Mouse (Mus musculus): ENCODE data around the gene Grcc10. TPM values are rescaled to one million over a fixed set of nuclear protein-coding genes. Genes with fewer than 3 reads are reported as not detected.

Gene Grcc10
- polyA plus RNA-seq, 1 experiment = 329 TPM

DNA sequence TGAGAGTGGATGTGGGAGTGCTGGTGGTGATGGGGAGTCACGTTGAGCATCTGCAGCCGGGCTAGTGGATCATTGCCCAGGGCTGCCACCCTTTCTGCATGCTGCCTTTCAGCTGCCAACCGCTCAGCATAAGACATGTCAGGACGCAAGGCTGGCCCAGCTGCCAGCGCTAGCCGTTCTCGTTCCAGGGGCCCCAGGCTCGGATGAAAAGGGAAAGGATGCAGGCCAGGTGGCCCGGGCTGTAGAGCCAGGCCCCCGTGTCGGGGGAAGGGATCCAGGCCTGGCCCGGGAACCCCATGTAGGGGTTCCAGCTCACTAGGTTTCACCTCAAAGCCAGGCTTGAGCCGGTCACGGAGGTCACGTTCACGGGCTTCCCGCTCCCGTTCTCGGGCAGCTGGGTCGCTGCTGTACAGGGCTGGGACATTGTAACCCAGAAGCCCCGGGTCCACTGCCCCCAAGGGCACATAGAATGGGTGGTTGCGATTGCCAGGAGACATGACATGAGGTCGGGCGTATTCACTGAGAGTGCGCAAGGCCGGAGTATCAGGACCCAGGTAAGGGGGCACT is 3.7 kb upstream of the Grcc10 start:
- Histone ChIP-seq H3K27ac (ENCODE audit: insufficient read depth, low read length) (peak overlapping the region; percentile 79), H3K4me3 (replicated peaks; ENCODE audit: insufficient read depth, low read depth, low read length) (peak overlapping the region; percentile 52), H3K27me3 (ENCODE audit: control insufficient read depth, insufficient read depth, low read length) (no peaks in the 10 kb centered on the region), H3K4me1 (ENCODE audit: control insufficient read depth, insufficient read depth, low read length) (peaks cover 16% of the 10 kb centered on the region)
- DNase-seq = peak in 1 of 2 experiments; percentile 73
- no peak for TF ChIP-seq CTCF (IDR thresholded peaks at IDR 0.05; ENCODE audit: borderline replicate concordance, insufficient read depth, low read depth, low read length)
- TF ChIP-seq POLR2A (IDR thresholded peaks at IDR 0.05; ENCODE audit: borderline replicate concordance, insufficient read depth, low read length) = no peak; the same call in 1 of the 2 replicates
- WGBS = 20% methylated on average over 26 of the region's 26 CpGs

DNA sequence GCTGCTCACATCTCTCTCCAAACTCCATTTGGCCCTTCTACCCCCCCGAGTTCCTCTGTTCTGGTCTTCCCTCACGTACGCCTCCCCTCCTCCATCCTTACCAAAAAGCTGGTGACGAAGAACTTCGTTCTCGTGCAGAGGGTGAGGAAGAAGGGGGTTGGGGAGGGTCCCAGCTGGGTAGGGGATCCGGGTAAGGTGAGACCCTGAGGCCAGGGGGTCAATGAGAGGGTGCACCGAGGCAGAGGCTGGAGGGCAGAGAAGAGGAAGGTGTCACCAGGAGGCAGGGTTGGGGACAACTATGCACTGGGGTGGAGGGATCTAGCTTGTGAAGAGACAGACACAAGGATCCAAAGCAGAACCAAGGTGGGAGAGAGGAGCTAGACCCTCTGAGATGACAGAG is 2.5 kb upstream of the Grcc10 start:
- peak in 1 of 2 experiments; percentile 29 for DNase-seq
- Histone ChIP-seq H3K4me1 (ENCODE audit: control insufficient read depth, insufficient read depth, low read length) (peaks cover 17% of the 10 kb centered on the region; the same call in 1 of the 2 replicates), H3K27me3 (ENCODE audit: control insufficient read depth, insufficient read depth, low read length) (no peaks in the 10 kb centered on the region), H3K4me3 (replicated peaks; ENCODE audit: insufficient read depth, low read depth, low read length) (no peak overlapping the region), H3K27ac (ENCODE audit: insufficient read depth, low read length) (no peak overlapping the region)
- TF ChIP-seq CTCF (IDR thresholded peaks at IDR 0.05; ENCODE audit: borderline replicate concordance, insufficient read depth, low read depth, low read length) = no peak
- WGBS = 84% methylated on average over 8 of the region's 8 CpGs

DNA sequence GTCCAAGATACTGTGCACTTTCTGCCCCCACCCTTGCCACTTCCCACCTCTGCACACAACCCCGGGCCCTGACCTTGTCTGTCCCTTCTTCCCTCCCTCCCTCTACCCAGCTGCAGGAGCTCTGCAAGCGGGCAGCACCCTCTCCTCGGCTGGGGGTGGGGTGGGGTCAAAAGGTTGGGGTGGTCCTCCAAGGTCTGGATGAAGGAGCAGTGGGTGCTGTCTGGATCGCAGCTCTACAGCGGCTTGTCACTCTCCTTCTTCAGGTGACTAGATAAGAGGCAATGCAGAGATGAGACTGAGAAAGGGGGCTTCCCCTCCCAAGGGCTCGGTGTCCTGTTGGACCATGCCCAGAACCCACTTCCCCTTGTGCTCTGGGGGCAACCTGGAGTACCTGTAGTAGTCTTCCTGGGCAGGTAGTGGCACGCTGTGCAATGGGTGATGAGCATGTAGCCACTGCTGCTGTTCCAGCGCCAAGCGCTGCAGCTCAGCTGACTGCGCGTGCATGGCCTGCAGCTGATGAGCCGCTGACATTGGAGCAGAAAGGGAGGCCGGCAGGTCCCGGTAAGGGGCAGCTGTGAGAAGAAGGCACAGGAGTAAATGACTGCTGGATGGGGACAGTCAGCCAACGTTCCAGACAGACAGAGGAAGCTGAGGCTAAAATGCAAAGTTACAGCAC is 1.8 kb upstream of the Grcc10 start:
- H3K27me3 ChIP-seq (ENCODE audit: control insufficient read depth, insufficient read depth, low read length) = no peaks in the 10 kb centered on the region
- no peak overlapping the region for H3K27ac ChIP-seq (ENCODE audit: insufficient read depth, low read length)
- TF ChIP-seq POLR2A (IDR thresholded peaks at IDR 0.05; ENCODE audit: borderline replicate concordance, insufficient read depth, low read length) (no peak), CTCF (IDR thresholded peaks at IDR 0.05; ENCODE audit: borderline replicate concordance, insufficient read depth, low read depth, low read length) (no peak)
- H3K4me3 ChIP-seq (replicated peaks; ENCODE audit: insufficient read depth, low read depth, low read length) = no peak overlapping the region
- peaks cover 17% of the 10 kb centered on the region; the same call in 1 of the 2 replicates for H3K4me1 ChIP-seq (ENCODE audit: control insufficient read depth, insufficient read depth, low read length)
- peak; percentile 34 to 37 for DNase-seq
- WGBS = 84% methylated on average over 15 of the region's 15 CpGs

DNA sequence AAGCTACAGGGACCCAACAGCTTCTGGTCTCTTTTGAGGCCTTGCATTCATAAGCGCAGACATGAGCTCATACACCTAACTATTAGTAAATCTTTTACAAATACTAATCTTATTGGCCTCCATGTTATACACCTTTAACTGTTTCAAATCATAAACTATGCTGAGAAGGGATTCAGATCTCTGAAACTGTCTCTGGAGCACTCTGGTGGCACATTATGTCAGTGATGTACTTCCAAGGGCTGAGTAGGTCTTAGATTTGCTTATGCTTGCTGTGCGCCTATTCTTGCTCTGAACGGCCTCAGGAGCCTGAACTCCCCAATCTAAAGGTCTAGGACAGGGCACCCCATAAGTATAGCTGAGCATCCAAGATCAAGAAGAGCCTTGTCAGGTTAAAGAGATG is 668 bp upstream of the Grcc10 start:
- H3K27me3 ChIP-seq (ENCODE audit: control insufficient read depth, insufficient read depth, low read length) = no peaks in the 10 kb centered on the region
- peak overlapping the region; percentile 61 for H3K4me3 ChIP-seq (replicated peaks; ENCODE audit: insufficient read depth, low read depth, low read length)
- 73% methylated on average over 3 of the region's 3 CpGs for WGBS
- peak overlapping the region; percentile 51 for H3K27ac ChIP-seq (ENCODE audit: insufficient read depth, low read length)
- no peak for DNase-seq
- H3K4me1 ChIP-seq (ENCODE audit: control insufficient read depth, insufficient read depth, low read length) = peaks cover 17% of the 10 kb centered on the region; the same call in 1 of the 2 replicates
- TF ChIP-seq POLR2A (IDR thresholded peaks at IDR 0.05; ENCODE audit: borderline replicate concordance, insufficient read depth, low read length) (no peak), CTCF (IDR thresholded peaks at IDR 0.05; ENCODE audit: borderline replicate concordance, insufficient read depth, low read depth, low read length) (no peak)

DNA sequence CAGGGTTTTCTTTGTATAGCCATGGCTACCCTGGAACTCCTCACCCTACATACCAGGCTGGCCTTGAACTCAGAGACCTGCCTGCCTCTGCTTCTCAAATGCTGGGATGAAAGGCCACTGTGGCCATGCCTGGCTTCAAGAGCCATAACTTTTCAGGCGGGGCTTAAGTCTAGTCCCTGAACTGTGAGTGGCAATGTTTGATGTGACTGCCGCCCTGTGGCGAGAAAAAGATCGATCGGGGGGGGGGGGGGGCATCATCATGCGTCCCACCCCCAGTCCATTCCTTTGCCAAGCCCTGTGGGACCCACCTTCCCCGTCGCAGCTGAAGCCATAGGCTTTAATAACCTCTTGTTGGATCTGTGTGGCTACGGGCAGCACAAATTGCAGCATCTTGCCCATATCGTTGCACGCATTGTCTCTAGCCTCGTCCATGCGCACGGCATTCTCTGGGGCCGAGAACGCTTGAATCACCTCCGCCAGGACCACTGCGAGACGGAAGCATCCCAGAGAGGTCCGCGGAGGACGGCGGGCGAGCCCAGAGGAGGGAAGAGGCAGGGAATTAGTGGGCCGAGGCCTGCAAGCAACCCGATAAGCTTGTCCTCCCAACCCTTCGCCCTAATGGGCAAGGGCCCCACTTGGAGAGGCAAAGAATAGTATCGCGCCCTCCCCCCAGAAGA is 825 bp downstream of the Grcc10 start:
- under 1% methylated on average over 29 of the region's 29 CpGs for WGBS
- H3K27ac ChIP-seq (ENCODE audit: insufficient read depth, low read length) = peak overlapping the region; percentile 84
- H3K27me3 ChIP-seq (ENCODE audit: control insufficient read depth, insufficient read depth, low read length) = no peaks in the 10 kb centered on the region
- peaks cover 12% of the 10 kb centered on the region; the same call in 1 of the 2 replicates for H3K4me1 ChIP-seq (ENCODE audit: control insufficient read depth, insufficient read depth, low read length)
- DNase-seq = peak in 1 of 2 experiments; percentile 65
- peak overlapping the region; percentile 89 for H3K4me3 ChIP-seq (replicated peaks; ENCODE audit: insufficient read depth, low read depth, low read length)
- TF ChIP-seq CTCF (IDR thresholded peaks at IDR 0.05; ENCODE audit: borderline replicate concordance, insufficient read depth, low read depth, low read length) (peak; percentile 46; the same call in 1 of the 2 replicates), POLR2A (IDR thresholded peaks at IDR 0.05; ENCODE audit: borderline replicate concordance, insufficient read depth, low read length) (no peak)

DNA sequence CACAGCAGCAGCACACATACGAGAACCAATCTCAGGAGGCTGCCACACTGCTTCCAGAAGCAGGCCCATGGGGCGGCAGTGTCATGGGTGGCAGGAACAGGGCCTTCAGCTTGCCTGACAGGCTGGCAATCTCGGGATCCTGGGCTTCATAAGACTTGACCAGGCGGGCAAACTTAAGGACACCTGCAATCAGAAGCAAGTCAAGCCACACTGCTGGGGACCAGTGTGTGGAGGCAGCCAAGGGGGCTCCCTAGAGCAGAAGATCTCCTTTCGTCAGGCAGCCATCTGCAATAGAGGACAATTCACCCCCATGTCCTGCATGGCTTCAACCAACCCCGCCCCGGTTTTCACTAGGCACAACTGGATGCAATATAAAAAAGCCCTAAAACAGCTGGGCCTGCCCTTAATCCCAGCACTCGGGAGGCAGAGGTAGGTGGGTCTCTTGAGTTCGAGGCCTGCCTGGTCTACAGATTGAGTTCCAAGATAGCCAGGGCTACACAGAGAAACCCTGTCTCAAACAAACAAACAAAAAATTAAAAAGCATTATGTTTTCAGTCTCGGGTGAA is 1.9 kb downstream of the Grcc10 start:
- no peak for DNase-seq
- TF ChIP-seq CTCF (IDR thresholded peaks at IDR 0.05; ENCODE audit: borderline replicate concordance, insufficient read depth, low read depth, low read length) (no peak), POLR2A (IDR thresholded peaks at IDR 0.05; ENCODE audit: borderline replicate concordance, insufficient read depth, low read length) (no peak)
- Histone ChIP-seq H3K4me3 (replicated peaks; ENCODE audit: insufficient read depth, low read depth, low read length) (no peak overlapping the region), H3K27ac (ENCODE audit: insufficient read depth, low read length) (no peak overlapping the region), H3K27me3 (ENCODE audit: control insufficient read depth, insufficient read depth, low read length) (no peaks in the 10 kb centered on the region), H3K4me1 (ENCODE audit: control insufficient read depth, insufficient read depth, low read length) (peaks cover 8% of the 10 kb centered on the region; the same call in 1 of the 2 replicates)
- 83% methylated on average over 10 of the region's 10 CpGs for WGBS

DNA sequence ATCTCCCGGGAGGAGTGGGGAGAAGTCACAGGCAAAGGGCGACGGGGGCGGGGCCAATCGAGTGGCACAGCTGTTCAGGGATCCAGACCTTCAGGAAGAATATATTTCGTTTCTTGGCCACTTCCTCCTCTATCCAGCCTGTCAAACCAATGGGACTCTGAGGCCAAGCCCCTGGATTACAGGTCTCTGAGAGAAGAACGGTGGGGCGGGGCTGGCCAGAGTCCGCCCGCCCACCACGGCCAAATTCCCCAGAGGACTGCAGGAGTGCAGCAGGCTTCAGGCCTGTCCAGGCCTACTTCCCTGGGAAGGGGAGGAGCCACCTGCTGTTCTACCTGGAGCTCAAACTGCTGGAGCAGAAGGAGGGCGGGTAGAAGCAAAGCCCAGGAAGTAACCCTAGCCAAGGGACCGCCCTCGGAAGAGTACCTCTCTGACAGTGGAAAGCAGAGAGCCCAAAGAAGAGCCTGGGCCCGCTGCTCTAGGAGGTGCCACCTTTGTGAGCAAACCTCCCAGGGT is 2.6 kb downstream of the Grcc10 start, which contains the start of gene Ptpn6:
TSS of gene Ptpn6 (minus strand) at position 204 of the 513 bp plus-strand sequence.
- Histone ChIP-seq H3K4me3 (replicated peaks; ENCODE audit: insufficient read depth, low read depth, low read length) (no peak within 1 kb of the TSS), H3K27me3 (ENCODE audit: control insufficient read depth, insufficient read depth, low read length) (no peaks in the 10 kb centered on the region), H3K27ac (ENCODE audit: insufficient read depth, low read length) (no peak within 1 kb of the TSS), H3K4me1 (ENCODE audit: control insufficient read depth, insufficient read depth, low read length) (0 out of 2 replicates have a peak, but pooled peaks cover 8% of the 10 kb centered on the region)
- 42% methylated on average over 15 of the region's 15 CpGs for WGBS
- peak in 1 of 2 experiments; percentile 21 for DNase-seq
- TF ChIP-seq POLR2A (IDR thresholded peaks at IDR 0.05; ENCODE audit: borderline replicate concordance, insufficient read depth, low read length) (no peak), CTCF (IDR thresholded peaks at IDR 0.05; ENCODE audit: borderline replicate concordance, insufficient read depth, low read depth, low read length) (no peak)

Data from cerebellum, adult 2 months (tissue).